In genomic region chr12:80304518-80304917, GRCm38 (mm10) we compare ENCODE assay signal across 15 mouse cellular contexts.
"Had no signal": no experiment of that assay in that cellular context is flagged by ENCODE, and none has a peak within 500 bp of the region (broad histone marks: within the 10 kb centered on the region; RNA-seq: fewer than 3 reads in every experiment).

No protein-coding gene starts in this region.

- H3K4me1 ChIP-seq: neural tube, embryonic 15.5 days; stomach, embryonic 15.5 days had no signal

- H3K27ac ChIP-seq: neural tube, embryonic 15.5 days; stomach, embryonic 15.5 days; stomach, postnatal 0 days had no signal

- H3K9me3 ChIP-seq: neural tube, embryonic 15.5 days; stomach, embryonic 15.5 days had no signal

- H3K4me3 ChIP-seq: neural tube, embryonic 15.5 days; stomach, embryonic 15.5 days had no signal

- DNase-seq: retina, postnatal 1 day; right cerebral cortex, adult 18-20 months; right cerebral cortex, postnatal 14 days; right cerebral cortex, postnatal 25 days; right cerebral cortex, postnatal 4 days; spleen, adult 18-20 months; thymus, adult 18-20 months; thymus, adult 2 months; thymus, postnatal 14 days; thymus, postnatal 25 days; thymus, postnatal 36 days; thymus, postnatal 4 days had no signal

- H3K4me2 ChIP-seq: neural tube, embryonic 15.5 days; stomach, embryonic 15.5 days had no signal

- H3K27me3 ChIP-seq: neural tube, embryonic 15.5 days; stomach, embryonic 15.5 days had no signal

- H3K36me3 ChIP-seq: neural tube, embryonic 15.5 days; stomach, embryonic 15.5 days had no signal

- H3K9ac ChIP-seq: neural tube, embryonic 15.5 days; stomach, embryonic 15.5 days had no signal
